Comparison of ENCODE assay signal across 10 mouse cellular contexts in genomic region chr4:21665961-21666360, GRCm38 (mm10). TPM values are rescaled to one million over a fixed set of nuclear protein-coding genes. Genes with fewer than 3 reads are reported as not detected.
A peak's percentile ranks its signal among the peaks of the same experiment; 100 is the strongest.
DNase-seq lines count a peak whose midpoint lies in the region; ATAC-seq and TF ChIP-seq lines count a peak whose summit lies in the region.
"Had no signal": no experiment of that assay in that cellular context is flagged by ENCODE, and none has a peak within 500 bp of the region (broad histone marks: within the 10 kb centered on the region; RNA-seq: fewer than 3 reads in every experiment).

No protein-coding gene starts in this region.

- no peak overlapping the region for H3K27ac ChIP-seq in hindbrain, embryonic 14.5 days
- no peak overlapping the region for H3K27ac ChIP-seq in limb, embryonic 10.5 days
- no peak overlapping the region for H3K27ac ChIP-seq in stomach, postnatal 0 days (replicated peaks)
- H3K27ac ChIP-seq: limb, embryonic 15.5 days had no signal

- no peaks in the 10 kb centered on the region for H3K36me3 ChIP-seq in hindbrain, embryonic 14.5 days (replicated peaks; ENCODE audit: control insufficient read depth, insufficient read depth)
- no peaks in the 10 kb centered on the region for H3K36me3 ChIP-seq in limb, embryonic 10.5 days
- H3K36me3 ChIP-seq in stomach, postnatal 0 days (ENCODE audit: control insufficient read depth, insufficient read depth, low read length) = no peaks in the 10 kb centered on the region
- H3K36me3 ChIP-seq: limb, embryonic 15.5 days had no signal

- H3K4me2 ChIP-seq in hindbrain, embryonic 14.5 days (replicated peaks) = no peak overlapping the region
- no peak overlapping the region for H3K4me2 ChIP-seq in stomach, postnatal 0 days (replicated peaks; ENCODE audit: low read depth)
- H3K4me2 ChIP-seq: limb, embryonic 15.5 days had no signal

- TF ChIP-seq EP300 in stomach, postnatal 0 days (optimal IDR thresholded peaks at IDR 0.05) = no peak

- ATAC-seq in frontal cortex, adult (ENCODE audit: low TSS enrichment) = no peak
- ATAC-seq in hindbrain, embryonic 14.5 days (ENCODE audit: low FRiP score) = peak; percentile 79
- no peak for ATAC-seq in stomach, postnatal 0 days (ENCODE audit: low FRiP score, low TSS enrichment)

- no peak for TF ChIP-seq CTCF in stomach, postnatal 0 days (IDR thresholded peaks at IDR 0.05; ENCODE audit: low read depth)

- H3K27me3 ChIP-seq in hindbrain, embryonic 14.5 days (ENCODE audit: control insufficient read depth, insufficient read depth, low read length) = peaks cover 20% of the 10 kb centered on the region
- peaks cover 8% of the 10 kb centered on the region; the same call in 1 of the 2 replicates for H3K27me3 ChIP-seq in limb, embryonic 10.5 days (ENCODE audit: low read depth, poor library complexity, severe bottlenecking)
- H3K27me3 ChIP-seq in stomach, postnatal 0 days (ENCODE audit: control insufficient read depth, insufficient read depth, low read length) = no peaks in the 10 kb centered on the region; the same call in 1 of the 2 replicates

- H3K9ac ChIP-seq in hindbrain, embryonic 14.5 days = no peak overlapping the region
- no peak overlapping the region for H3K9ac ChIP-seq in stomach, postnatal 0 days (ENCODE audit: low read length)
- H3K9ac ChIP-seq: limb, embryonic 15.5 days had no signal

- peak; percentile 29 for DNase-seq in frontal cortex, postnatal 10 days (ENCODE audit: low spot score in 2 of 2)
- peak; percentile 57 for DNase-seq in right cerebral cortex, postnatal 4 days
- no peak for DNase-seq in right cerebral cortex, postnatal 25 days
- peak; percentile 68 for DNase-seq in hindbrain, embryonic 14.5 days (ENCODE audit: low spot score)
- DNase-seq in limb, embryonic 10.5 days (ENCODE audit: low spot score) = no peak
- no peak for DNase-seq in stomach, postnatal 0 days (ENCODE audit: low spot score)
- DNase-seq in lung, adult 18-20 months = no peak
- DNase-seq: kidney, postnatal 10 days had no signal

- H3K9me3 ChIP-seq in hindbrain, embryonic 14.5 days (ENCODE audit: control insufficient read depth, low read length) = no peaks in the 10 kb centered on the region
- H3K9me3 ChIP-seq in limb, embryonic 10.5 days (replicated peaks) = no peaks in the 10 kb centered on the region
- H3K9me3 ChIP-seq in stomach, postnatal 0 days (ENCODE audit: control insufficient read depth, low read length) = no peaks in the 10 kb centered on the region
- H3K9me3 ChIP-seq: limb, embryonic 15.5 days had no signal

- WGBS in hindbrain, embryonic 14.5 days = 18% methylated on average over 5 of the region's 5 CpGs
- 8% methylated on average over 5 of the region's 5 CpGs for WGBS in limb, embryonic 10.5 days
- WGBS in stomach, postnatal 0 days = 20% methylated on average over 5 of the region's 5 CpGs

- H3K4me3 ChIP-seq in hindbrain, embryonic 14.5 days (replicated peaks; ENCODE audit: low read length) = no peak overlapping the region
- no peak overlapping the region for H3K4me3 ChIP-seq in limb, embryonic 10.5 days
- H3K4me3 ChIP-seq in stomach, postnatal 0 days (ENCODE audit: low read depth, low read length) = no peak overlapping the region
- H3K4me3 ChIP-seq: limb, embryonic 15.5 days had no signal

- no peaks in the 10 kb centered on the region for H3K4me1 ChIP-seq in hindbrain, embryonic 14.5 days (replicated peaks; ENCODE audit: control insufficient read depth, insufficient read depth, low read length)
- H3K4me1 ChIP-seq in limb, embryonic 10.5 days = no peaks in the 10 kb centered on the region
- H3K4me1 ChIP-seq in stomach, postnatal 0 days (replicated peaks; ENCODE audit: control insufficient read depth, insufficient read depth) = no peaks in the 10 kb centered on the region

RNA-seq across cellular contexts. Expression of gene Prdm13, which starts 19.8 kb away (rescaled TPM):
- 0.40 and 0.64 TPM in 2 replicates for polyA plus RNA-seq in hindbrain, embryonic 14.5 days (2014; fragmentation: Nextera tagmentation; extraction: Ambion mirVana)
- polyA plus RNA-seq in limb, embryonic 10.5 days (2016; fragmentation: Nextera tagmentation; extraction: Ambion mirVana) = not detected in 2 replicates
- not detected in 2 replicates for polyA plus RNA-seq in stomach, postnatal 0 days (2015; fragmentation: Nextera tagmentation; extraction: Ambion mirVana)
- polyA plus RNA-seq: limb, embryonic 15.5 days had no signal

Comparison
In these comparisons a context has a peak if more than half of its experiments do, and no peak if none do; other contexts are left out.
1. DNase-seq: peak in frontal cortex, postnatal 10 days (2 of 2), right cerebral cortex, postnatal 4 days (single experiment) and hindbrain, embryonic 14.5 days (single experiment); none in right cerebral cortex, postnatal 25 days (single experiment), limb, embryonic 10.5 days (single experiment), stomach, postnatal 0 days (single experiment) and lung, adult 18-20 months (0 of 2).